Comparison of ENCODE assay signal across 9 mouse cellular contexts in genomic region chr8:126694370-126694769, GRCm38 (mm10).
A peak's percentile ranks its signal among the peaks of the same experiment; 100 is the strongest.
DNase-seq lines count a peak whose midpoint lies in the region.
"Had no signal": no experiment of that assay in that cellular context is flagged by ENCODE, and none has a peak within 500 bp of the region (broad histone marks: within the 10 kb centered on the region; RNA-seq: fewer than 3 reads in every experiment).

No protein-coding gene starts in this region.

- DNase-seq in cerebellum, adult 9-11 months = peak; percentile 35
- DNase-seq in cerebellum, adult 8-10 months = no peak
- DNase-seq in urinary bladder, postnatal 14 days (ENCODE audit: low spot score) = peak; percentile 58
- no peak for DNase-seq in urinary bladder, postnatal 10 days (ENCODE audit: low spot score)
- peak; percentile 72 to 78 for DNase-seq in left cerebral cortex, postnatal 14 days (ENCODE audit: low spot score in 2 of 2)
- DNase-seq in spleen, adult 12 weeks (ENCODE audit: low spot score) = no peak
- no peak for DNase-seq in neural tube, embryonic 10.5 days (ENCODE audit: extremely low spot score, low spot score)
- no peak for DNase-seq in adrenal gland, postnatal 25 days
- DNase-seq: thymus, postnatal 14 days had no signal

- intact Hi-C loops in left cerebral cortex, postnatal 14 days (cut with DNase I) = no loop called here

Comparison
In these comparisons a context has a peak if more than half of its experiments do, and no peak if none do; other contexts are left out.
1. DNase-seq: peak in cerebellum, adult 9-11 months (single experiment), urinary bladder, postnatal 14 days (single experiment) and left cerebral cortex, postnatal 14 days (2 of 2); none in cerebellum, adult 8-10 months (single experiment), urinary bladder, postnatal 10 days (single experiment), spleen, adult 12 weeks (single experiment), neural tube, embryonic 10.5 days (single experiment) and adrenal gland, postnatal 25 days (single experiment).